Mouse (Mus musculus): ENCODE data around the gene Srp14. TPM values are rescaled to one million over a fixed set of nuclear protein-coding genes. Genes with fewer than 3 reads are reported as not detected.

The Srp14 gene
- polyA plus RNA-seq, 1 experiment = 44.8 TPM

DNA sequence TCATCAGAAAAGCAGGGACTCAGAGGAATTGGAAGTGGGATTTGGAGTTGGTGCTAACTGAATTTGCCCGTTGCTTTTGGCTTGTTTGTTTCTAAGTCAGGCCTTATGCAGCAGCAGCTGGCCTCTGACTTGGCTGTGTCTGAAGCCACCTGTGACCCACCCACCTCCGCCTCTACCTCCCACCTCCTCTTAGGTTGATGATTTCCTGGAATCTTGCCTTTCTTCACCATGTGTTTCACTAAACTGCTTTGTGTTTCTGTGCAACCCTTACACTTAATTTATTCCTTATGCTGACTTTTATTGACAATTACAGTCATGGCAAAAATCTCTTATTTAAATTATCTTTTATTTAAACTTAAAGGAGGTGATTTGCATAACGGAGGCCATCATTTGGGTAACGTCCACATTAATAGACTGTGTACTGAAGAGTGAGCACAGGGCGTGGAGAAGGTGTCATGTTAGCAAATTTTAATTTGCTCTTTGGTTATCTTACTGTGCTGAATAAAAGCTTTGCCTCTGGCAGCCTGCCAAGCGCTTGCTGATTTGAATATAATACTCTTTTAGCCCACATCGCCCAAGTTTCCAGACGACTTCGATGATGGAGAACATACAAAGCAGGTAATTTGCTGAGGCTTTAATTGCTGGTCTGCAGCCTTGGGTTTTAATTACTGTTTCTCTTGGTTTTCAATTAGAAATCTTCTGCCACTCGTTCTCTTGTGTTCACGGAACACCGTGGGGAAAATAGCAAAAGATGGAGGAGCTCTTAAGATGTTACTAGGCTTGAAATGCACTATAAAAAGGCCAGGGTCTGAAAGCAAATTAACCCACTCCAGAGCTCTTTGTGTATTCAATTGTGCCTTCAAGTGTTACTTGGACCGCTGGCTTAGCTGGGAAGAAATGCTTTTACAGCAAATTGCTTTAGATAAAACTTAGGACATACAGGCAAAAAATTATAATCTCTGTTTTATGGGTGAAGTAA is 33.5 kb downstream of the Srp14 start:
- DNase-seq (ENCODE audit: low read depth, low spot score) = no peak
- 74% methylated on average over 13 of the region's 13 CpGs for WGBS

DNA sequence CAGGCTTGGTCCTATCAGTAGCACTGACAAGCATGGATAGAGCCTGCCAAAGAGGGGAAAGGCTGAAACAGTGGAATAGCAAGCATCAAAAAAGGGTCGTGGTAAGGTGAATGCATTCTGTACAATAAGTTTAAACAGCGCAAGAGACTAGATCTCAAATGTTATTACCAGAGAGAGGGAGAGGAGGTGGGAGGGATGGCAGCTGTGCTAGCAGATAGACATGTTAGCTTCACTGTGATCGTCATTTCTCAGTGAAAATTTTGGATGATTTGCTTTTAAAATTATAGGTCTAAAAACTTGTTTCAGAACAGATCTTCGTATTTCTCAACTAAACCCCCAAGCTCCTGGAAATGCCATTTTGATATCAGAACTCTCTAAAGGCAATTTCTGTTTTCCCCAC is 36.8 kb downstream of the Srp14 start:
- DNase-seq (ENCODE audit: low read depth, low spot score) = no peak
- 93% methylated on average over 4 of the region's 4 CpGs for WGBS

DNA sequence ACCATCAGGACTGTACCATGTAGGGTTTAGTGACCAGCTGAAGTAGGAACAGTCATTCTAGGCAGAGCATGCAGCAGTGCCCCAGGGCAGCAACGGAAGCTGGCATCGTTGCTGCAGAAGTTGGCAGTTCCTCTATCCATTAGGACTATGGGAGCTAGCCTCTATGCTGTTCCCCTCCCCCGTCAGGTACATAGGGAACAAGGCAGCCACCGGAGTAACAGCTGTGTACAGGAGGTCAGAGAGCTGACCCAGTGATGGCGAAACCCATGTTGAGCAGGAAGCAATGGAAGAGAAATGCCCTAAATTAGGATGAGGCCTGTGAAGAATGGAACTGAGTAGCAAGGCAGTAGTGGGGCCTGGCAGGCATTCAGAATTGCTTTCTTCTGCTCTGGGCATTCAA is 37.3 kb downstream of the Srp14 start:
- 75% methylated on average over 5 of the region's 5 CpGs for WGBS
- DNase-seq (ENCODE audit: low read depth, low spot score) = no peak

DNA sequence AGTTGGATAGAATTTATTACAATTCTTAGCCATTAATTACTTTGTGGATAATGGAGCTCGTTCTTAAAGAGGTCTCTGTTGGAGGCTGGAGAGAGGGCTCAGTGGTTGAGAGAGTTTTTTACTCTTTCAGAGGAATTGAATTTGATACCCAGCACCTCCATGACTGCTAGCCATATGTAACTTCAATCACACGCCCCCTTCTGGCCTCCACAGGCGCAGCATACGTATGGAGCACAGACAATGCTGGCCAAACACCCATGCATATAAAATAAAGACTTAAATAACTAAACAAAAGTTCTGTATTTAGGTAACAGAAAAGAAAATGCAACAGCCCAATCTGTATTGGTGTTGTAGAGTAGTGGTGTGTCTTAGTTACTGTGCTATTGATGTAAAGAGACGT is 47.9 kb downstream of the Srp14 start:
- DNase-seq (ENCODE audit: low read depth, low spot score) = peak; percentile 4
- 77% methylated on average over 5 of the region's 5 CpGs for whole genome bisulfite sequencing

DNA sequence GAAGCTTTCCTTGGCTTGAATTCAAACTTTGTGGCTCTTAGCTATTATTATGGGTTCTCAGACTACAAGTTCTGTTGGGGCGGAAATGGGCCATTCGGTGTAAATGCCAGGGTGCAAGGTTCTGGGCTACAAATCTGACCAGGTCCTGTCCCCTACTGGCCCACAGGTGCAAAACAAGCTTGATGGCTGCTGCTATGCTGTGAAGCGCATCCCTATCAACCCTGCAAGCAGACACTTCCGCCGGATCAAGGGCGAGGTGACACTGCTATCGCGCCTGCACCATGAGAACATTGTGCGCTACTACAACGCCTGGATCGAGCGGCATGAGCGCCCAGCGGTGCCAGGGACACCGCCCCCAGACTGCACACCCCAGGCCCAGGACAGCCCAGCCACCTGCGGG is 48.9 kb downstream of the Srp14 start:
- DNase-seq (ENCODE audit: low read depth, low spot score) = no peak

DNA sequence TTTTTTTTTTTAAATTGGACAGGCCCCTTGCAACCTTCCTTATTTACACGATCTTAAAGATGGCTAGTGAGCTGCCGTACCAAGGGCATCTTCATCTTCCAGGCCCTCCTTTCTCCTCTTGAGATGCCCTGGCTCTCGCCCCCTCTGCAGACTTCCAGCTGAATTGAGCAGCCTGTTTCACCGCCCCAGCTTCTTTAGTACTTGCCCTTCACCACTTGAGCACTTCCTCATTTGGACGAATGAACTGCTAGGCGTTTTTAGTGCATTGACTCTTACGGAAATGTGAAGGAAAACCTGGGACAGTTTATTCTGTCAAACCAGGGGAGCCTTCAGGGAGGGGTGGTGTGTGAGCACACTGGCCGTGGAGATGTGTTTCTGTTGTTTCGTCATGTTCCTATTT is 50.2 kb downstream of the Srp14 start:
- 82% methylated on average over 9 of the region's 9 CpGs for WGBS
- no peak for DNase-seq (ENCODE audit: low read depth, low spot score)

More for the DNA sequence above, 48.9 kb downstream of the Srp14 start:
- 90% methylated on average over 16 of the region's 16 CpGs for WGBS

DNA sequence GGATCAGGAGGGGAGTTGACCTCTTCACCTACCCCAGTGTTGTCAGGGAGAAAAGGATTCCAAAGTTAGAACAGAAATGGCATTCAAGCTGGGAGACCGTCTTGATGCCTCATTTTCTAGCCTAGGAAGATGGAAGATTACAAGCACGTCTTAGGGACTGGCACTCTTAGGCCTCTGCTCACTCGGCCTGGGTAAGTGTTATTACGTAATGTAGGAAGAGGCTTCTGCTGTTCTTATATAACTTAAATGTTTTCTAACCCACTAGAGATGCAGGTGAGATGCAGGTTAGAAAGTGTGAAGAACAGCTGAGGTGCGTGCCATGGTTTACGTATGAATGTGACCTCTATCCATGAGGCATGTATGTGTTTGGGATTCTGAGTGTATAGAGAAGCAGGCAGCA is 51.2 kb downstream of the Srp14 start:
- 91% methylated on average over 6 of the region's 6 CpGs for WGBS
- no peak for DNase-seq (ENCODE audit: low read depth, low spot score)

Other genes starting within 250 kb of the Srp14 start
- 0.08 TPM in 1 of 2 replicates, not detected in the other for gene Fsip1, start 222.7 kb downstream of the Srp14 start, polyA plus RNA-seq (2012; rRNA removed)
- gene Gpr176, start 106.3 kb downstream of the Srp14 start, polyA plus RNA-seq (2012; rRNA removed) = 0.27 and 0.35 TPM in 2 replicates
- 3.1 and 4.8 TPM in 2 replicates for gene Eif2ak4, start 91.1 kb downstream of the Srp14 start, polyA plus RNA-seq (2012; rRNA removed)
- gene Bmf, start 70.0 kb upstream of the Srp14 start, polyA plus RNA-seq (2012; rRNA removed) = 4.7 and 6.2 TPM in 2 replicates
- 12.4 and 14.2 TPM in 2 replicates for gene Bub1b, start 118.5 kb upstream of the Srp14 start, polyA plus RNA-seq (2012; rRNA removed)
- gene Pak6, start 183.6 kb upstream of the Srp14 start, polyA plus RNA-seq (2012; rRNA removed) = 1.5 and 1.9 TPM in 2 replicates
- 0.46 and 0.64 TPM in 2 replicates for gene Ankrd63, start 224.3 kb upstream of the Srp14 start, polyA plus RNA-seq (2012; rRNA removed)
- gene Plcb2, start 248.7 kb upstream of the Srp14 start, polyA plus RNA-seq (2012; rRNA removed) = 3.2 and 7.5 TPM in 2 replicates

Data from large intestine, adult 2 months (tissue).